Mouse (Mus musculus) midbrain, postnatal 0 days (tissue): ENCODE data around the gene Drd4. TPM values are rescaled to one million over a fixed set of nuclear protein-coding genes. Genes with fewer than 3 reads are reported as not detected.
A peak's percentile ranks its signal among the peaks of the same experiment; 100 is the strongest.

ENCODE experiments used
- ATAC-seq: fragments of 200-750 bp; cut with Nextera tagmentation; 2 replicates; pipeline ENCODE4 v1.8.0; 2017; ENCODE audit warnings: moderate number of reproducible peaks, mild to moderate bottlenecking, moderate TSS enrichment, moderate library complexity; ENCODE audit not compliant: low FRiP score
- DNase-seq: peaks from one replicate; pipeline ENCODE4 v3.0.0-alpha.2; 2015; ENCODE audit warnings: low spot score
- H3K27ac ChIP-seq: fragments of 300-500 bp; sonication (generic); 2 replicates; pipeline ENCODE4 v1.5.1; 2014; ENCODE audit warnings: low read depth, mild to moderate bottlenecking, low read length, mixed read lengths
- H3K27me3 ChIP-seq: fragments of 300-500 bp; sonication (generic); 2 replicates; pipeline ENCODE4 v1.6.1; 2014; ENCODE audit warnings: low read length, control low read depth, mixed read lengths; ENCODE audit not compliant: insufficient read depth
- H3K36me3 ChIP-seq: fragments of 300-500 bp; sonication (generic); 2 replicates; pipeline ENCODE4 v1.6.1; 2014; ENCODE audit warnings: low read length, control low read depth, mixed read lengths; ENCODE audit not compliant: insufficient read depth
- H3K4me1 ChIP-seq: fragments of 300-500 bp; sonication (generic); 2 replicates; pipeline ENCODE4 v1.6.1; 2014; ENCODE audit warnings: mild to moderate bottlenecking, control low read depth, antibody characterized with exemption, low read length, mixed read lengths; ENCODE audit not compliant: insufficient read depth
- H3K4me2 ChIP-seq: fragments of 300-500 bp; sonication (generic); 2 replicates; pipeline ENCODE4 v1.6.1; 2014; ENCODE audit warnings: low read depth, mild to moderate bottlenecking, low read length, mixed read lengths; ENCODE audit not compliant: poor library complexity, severe bottlenecking
- H3K4me3 ChIP-seq: fragments of 300-500 bp; sonication (generic); 2 replicates; pipeline ENCODE4 v1.5.1; 2014; ENCODE audit warnings: low read depth, mild to moderate bottlenecking, low read length, moderate library complexity
- H3K9ac ChIP-seq: fragments of 300-500 bp; sonication (generic); replicated peaks from 2 replicates; pipeline ENCODE4 v1.6.1; 2014; ENCODE audit warnings: mild to moderate bottlenecking, low read length, moderate library complexity, mixed read lengths; ENCODE audit not compliant: poor library complexity, severe bottlenecking
- H3K9me3 ChIP-seq: fragments of 300-500 bp; sonication (generic); 2 replicates; pipeline ENCODE4 v1.6.1; 2016; ENCODE audit warnings: low read length, control low read depth
- CTCF ChIP-seq: IDR thresholded peaks from 2 replicates; pipeline ENCODE4 v1.5.1; 2016; ENCODE audit warnings: antibody characterized with exemption, mild to moderate bottlenecking
- WGBS: fragments of 180-500 bp; shearing (Covaris S2); extraction: QIAGEN DNeasy Blood & Tissue Kit; methylation state at CpG from one replicate; pipeline ENCODE4 v1.1.7; 2014; 5-methylcytosine and 5-hydroxymethylcytosine counted together
- polyA plus RNA-seq: library from polyadenylated mRNA; unstranded; fragments of >200 nt; fragmentation: Nextera tagmentation; extraction: Ambion mirVana; gene quantifications from 2 replicates; pipeline ENCODE4 v1.2.1, GENCODE M21; 2015
- total RNA-seq: library from RNA; depleted of rRNA; stranded (reverse); fragments of >200 nt; gene quantifications from 2 replicates; pipeline ENCODE4 v1.2.3, GENCODE M21; 2014

Gene Drd4
- total and polyA plus RNA-seq, 2 experiments from 2014 or later: 0.55 to 0.73 TPM

DNA sequence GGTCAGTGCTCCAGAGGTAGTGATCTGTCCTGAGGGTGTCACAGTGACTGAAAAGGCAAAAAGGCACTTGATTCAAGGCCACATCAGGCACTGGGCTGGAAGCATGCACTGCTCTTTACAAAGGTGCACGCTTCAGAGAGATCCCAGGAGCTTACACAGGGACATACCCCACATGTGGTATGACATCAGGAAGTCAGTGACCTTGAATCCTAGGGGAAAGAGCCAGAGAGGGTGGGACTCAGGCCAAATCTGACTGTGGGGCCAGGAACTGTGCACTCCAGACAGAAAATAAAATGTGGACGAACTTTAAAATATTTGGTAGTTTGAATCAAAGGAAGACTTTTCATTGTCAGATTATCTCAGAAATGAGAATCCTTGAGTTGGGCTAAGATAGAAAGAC, 22.6 kb downstream of the Drd4 start:
- TF ChIP-seq CTCF: no peak
- no peak overlapping the region for H3K27ac ChIP-seq
- no peak overlapping the region for H3K4me3 ChIP-seq
- no peak for ATAC-seq
- no peak overlapping the region for H3K9ac ChIP-seq
- no peaks in the 10 kb centered on the region for H3K9me3 ChIP-seq
- H3K4me2 ChIP-seq: no peak overlapping the region
- 98% methylated on average over 2 of the region's 2 CpGs for WGBS
- DNase-seq: no peak
- H3K27me3 ChIP-seq: no peaks in the 10 kb centered on the region
- H3K36me3 ChIP-seq: peaks cover 81% of the 10 kb centered on the region
- no peaks in the 10 kb centered on the region for H3K4me1 ChIP-seq

- 92% methylated on average over 8 of the region's 8 CpGs for WGBS
These were observed 23.3 kb downstream of the Drd4 start for GRCm38 (mm10) chr7:141315076-141315475.

GRCm38 (mm10) chr7:141315974-141316373, 24.2 kb downstream of the Drd4 start:
- H3K36me3 ChIP-seq: peaks cover 76% of the 10 kb centered on the region
- no peak overlapping the region for H3K27ac ChIP-seq
- no peak overlapping the region for H3K4me3 ChIP-seq
- no peak overlapping the region for H3K9ac ChIP-seq
- DNase-seq: peak; percentile 29
- H3K27me3 ChIP-seq: no peaks in the 10 kb centered on the region
- H3K9me3 ChIP-seq: no peaks in the 10 kb centered on the region
- H3K4me1 ChIP-seq: no peaks in the 10 kb centered on the region
- H3K4me2 ChIP-seq: no peak overlapping the region
- TF ChIP-seq CTCF: peak; percentile 60
- ATAC-seq: no peak
- 80% methylated on average over 5 of the region's 5 CpGs for WGBS

More at GRCm38 (mm10) chr7:141315076-141315475, 23.3 kb downstream of the Drd4 start:
- Histone ChIP-seq H3K9ac (no peak overlapping the region), H3K4me3 (no peak overlapping the region), H3K27me3 (no peaks in the 10 kb centered on the region), H3K4me1 (no peaks in the 10 kb centered on the region), H3K4me2 (no peak overlapping the region), H3K27ac (no peak overlapping the region), H3K9me3 (no peaks in the 10 kb centered on the region), H3K36me3 (peaks cover 78% of the 10 kb centered on the region)
- ATAC-seq (no peak), DNase-seq (no peak)
- TF ChIP-seq CTCF: no peak

GRCm38 (mm10) chr7:141317619-141318132, 25.9 kb downstream of the Drd4 start:
- Histone ChIP-seq H3K9me3 (no peaks in the 10 kb centered on the region), H3K27me3 (no peaks in the 10 kb centered on the region), H3K9ac (no peak overlapping the region), H3K27ac (no peak overlapping the region), H3K4me3 (no peak overlapping the region), H3K4me1 (no peaks in the 10 kb centered on the region), H3K36me3 (peaks cover 78% of the 10 kb centered on the region), H3K4me2 (no peak overlapping the region)
- TF ChIP-seq CTCF: no peak
- ATAC-seq: no peak
- no peak for DNase-seq
- 79% methylated on average over 1 of the region's 1 CpGs for WGBS

GRCm38 (mm10) chr7:141319446-141319845, 27.6 kb downstream of the Drd4 start:
- DNase-seq (no peak), ATAC-seq (no peak)
- H3K9ac ChIP-seq: no peak overlapping the region

GRCm38 (mm10) chr7:141324686-141325085, 32.9 kb downstream of the Drd4 start:
- Histone ChIP-seq H3K4me1 (peaks cover 11% of the 10 kb centered on the region; the same call in 1 of the 2 replicates), H3K27me3 (no peaks in the 10 kb centered on the region), H3K4me2 (peak overlapping the region; percentile 2; the same call in 1 of the 2 replicates), H3K4me3 (no peak overlapping the region), H3K27ac (no peak overlapping the region), H3K9ac (no peak overlapping the region; the same call in 1 of the 2 replicates), H3K9me3 (no peaks in the 10 kb centered on the region), H3K36me3 (peaks cover 32% of the 10 kb centered on the region)
- DNase-seq (no peak), ATAC-seq (no peak)
- 77% methylated on average over 1 of the region's 1 CpGs for WGBS
- TF ChIP-seq CTCF: no peak

More at GRCm38 (mm10) chr7:141319446-141319845, 27.6 kb downstream of the Drd4 start:
- H3K4me1 ChIP-seq: no peaks in the 10 kb centered on the region
- no peak overlapping the region for H3K4me3 ChIP-seq
- no peak overlapping the region for H3K27ac ChIP-seq
- 76% methylated on average over 2 of the region's 2 CpGs for WGBS
- H3K27me3 ChIP-seq: no peaks in the 10 kb centered on the region
- no peaks in the 10 kb centered on the region for H3K9me3 ChIP-seq
- H3K4me2 ChIP-seq: no peak overlapping the region
- TF ChIP-seq CTCF: no peak
- peaks cover 71% of the 10 kb centered on the region for H3K36me3 ChIP-seq
